Comparison of ENCODE assay signal across 10 mouse cellular contexts in the genomic region with DNA sequence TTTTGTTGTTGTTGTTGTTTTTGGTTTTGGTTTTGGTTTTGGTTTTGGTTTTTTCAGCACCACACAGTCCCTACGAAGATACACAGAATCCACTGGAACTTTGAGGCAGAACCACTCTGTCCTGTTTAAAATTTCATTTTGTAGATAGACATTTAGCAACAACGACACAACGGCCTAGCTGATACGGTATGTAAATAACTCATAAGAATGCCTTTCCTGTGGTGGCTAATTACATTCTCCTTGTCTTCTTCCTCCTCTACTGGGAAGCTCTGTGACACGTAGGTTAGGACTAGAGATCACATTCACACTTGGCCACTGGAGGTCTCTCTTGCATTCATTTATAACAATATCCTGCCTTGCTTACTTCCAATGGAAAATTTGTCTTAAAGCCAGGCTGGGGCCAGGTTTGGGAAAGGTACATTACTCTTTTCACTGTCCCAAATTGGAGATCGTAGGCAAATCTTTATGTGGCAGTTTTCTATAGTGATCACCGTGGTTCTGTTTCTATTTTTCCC. TPM values are rescaled to one million over a fixed set of nuclear protein-coding genes. Genes with fewer than 3 reads are reported as not detected.
DNase-seq lines count a peak whose midpoint lies in the region; ATAC-seq and TF ChIP-seq lines count a peak whose summit lies in the region.
"Had no signal": no experiment of that assay in that cellular context is flagged by ENCODE, and none has a peak within 500 bp of the region (broad histone marks: within the 10 kb centered on the region; RNA-seq: fewer than 3 reads in every experiment).

No protein-coding gene starts in this region.

- no peaks in the 10 kb centered on the region for H3K9me3 ChIP-seq in heart, postnatal 0 days (replicated peaks; ENCODE audit: control insufficient read depth, low read length)

- 36% methylated on average over 7 of the region's 7 CpGs for WGBS in heart, postnatal 0 days

- H3K27ac ChIP-seq in gastrocnemius, adult 2 months: no peak overlapping the region
- H3K27ac ChIP-seq in heart, postnatal 0 days (ENCODE audit: low read depth): no peak overlapping the region

- no peaks in the 10 kb centered on the region for H3K36me3 ChIP-seq in heart, postnatal 0 days (replicated peaks; ENCODE audit: control insufficient read depth, insufficient read depth, low read length)

- H3K4me1 ChIP-seq in heart, postnatal 0 days (ENCODE audit: control insufficient read depth, insufficient read depth): no peaks in the 10 kb centered on the region

- H3K4me3 ChIP-seq in gastrocnemius, adult 2 months: no peak overlapping the region
- H3K4me3 ChIP-seq in heart, postnatal 0 days (ENCODE audit: low read depth, low read length): no peak overlapping the region

- DNase-seq in gastrocnemius, adult 2 months: no peak
- no peak for DNase-seq in gastrocnemius, postnatal 25 days
- DNase-seq in 3T3-L1 (ENCODE audit: low read depth, low spot score) (peak; percentile 89), adipocyte (ENCODE audit: low spot score) (peak; percentile 76)
- DNase-seq in heart, postnatal 0 days (ENCODE audit: low spot score): peak; percentile 26
- DNase-seq in left cerebral cortex, postnatal 25 days (ENCODE audit: low spot score in 2 of 2): peak; percentile 20 to 46
- DNase-seq in testis, postnatal 14 days (ENCODE audit: low spot score): peak; percentile 4
- DNase-seq in thymus, postnatal 4 days: no peak

- no peak for ATAC-seq in heart, postnatal 0 days (ENCODE audit: insufficient read depth, low read depth)

- no peak overlapping the region for H3K9ac ChIP-seq in heart, postnatal 0 days (replicated peaks; ENCODE audit: low read depth, low read length)

- TF ChIP-seq EP300 in heart, postnatal 0 days (IDR thresholded peaks at IDR 0.05; ENCODE audit: low read depth): no peak

- H3K27me3 ChIP-seq in heart, postnatal 0 days (ENCODE audit: control insufficient read depth, insufficient read depth, low read length): no peaks in the 10 kb centered on the region

- peak; percentile 47 for TF ChIP-seq CTCF in gastrocnemius, adult 2 months (IDR thresholded peaks at IDR 0.05)
- TF ChIP-seq CTCF in heart, postnatal 0 days (IDR thresholded peaks at IDR 0.05; ENCODE audit: low read depth): peak; percentile 43

- intact Hi-C loops in gastrocnemius, adult 2 months (cut with DNase I): loop anchor here (10.0 kb wide), 1 partner anchor 96 kb away; no protein-coding TSS in a partner anchor
- intact Hi-C loops in left cerebral cortex, postnatal 25 days (cut with DNase I): loop anchor here (2.0 kb wide), 1 partner anchor 92 kb away; no protein-coding TSS in a partner anchor

- H3K4me2 ChIP-seq in heart, postnatal 0 days (ENCODE audit: low read depth, low read length): no peak overlapping the region

RNA-seq across cellular contexts. Expression of a gene that starts 24.0 kb away (rescaled TPM):
- total RNA-seq in gastrocnemius, adult 2 months (2021): not detected
- not detected for total RNA-seq in gastrocnemius, postnatal 25 days (2021)
- not detected in 2 replicates for total RNA-seq in heart, postnatal 0 days (2014; rRNA removed; ENCODE audit: low replicate concordance)
- not detected in 2 replicates for polyA plus RNA-seq in heart, postnatal 0 days (2015; fragmentation: Nextera tagmentation; extraction: Ambion mirVana)
- total RNA-seq in left cerebral cortex, postnatal 25 days (2021): not detected
- total RNA-seq: adrenal gland, adult 18-20 months; layer of hippocampus, adult 8-10 months had no signal

Comparison
In these comparisons a context has a peak if more than half of its experiments do, and no peak if none do; other contexts are left out.
1. DNase-seq: peak in 3T3-L1 (single experiment), adipocyte (single experiment), heart, postnatal 0 days (single experiment), left cerebral cortex, postnatal 25 days (2 of 2) and testis, postnatal 14 days (single experiment); none in gastrocnemius, adult 2 months (single experiment), gastrocnemius, postnatal 25 days (single experiment) and thymus, postnatal 4 days (single experiment).